Mouse (Mus musculus) heart, postnatal 0 days (tissue): ENCODE data around the gene Mc1r. TPM values are rescaled to one million over a fixed set of nuclear protein-coding genes. Genes with fewer than 3 reads are reported as not detected.
A peak's percentile ranks its signal among the peaks of the same experiment; 100 is the strongest.
"Not testable (repeated sequence)": the region's sequence is repeated elsewhere in the genome, so short reads cannot be mapped to it uniquely, and the experiment has no call there.

ENCODE experiments used
- ATAC-seq: fragments of 200-750 bp; cut with Nextera tagmentation; 2 replicates; pipeline ENCODE4 v1.8.0; 2017; ENCODE audit warnings: low read depth, moderate number of reproducible peaks, moderate library complexity; ENCODE audit not compliant: insufficient read depth
- DNase-seq: peaks from one replicate; pipeline ENCODE4 v3.0.0-alpha.2; 2016; ENCODE audit warnings: low spot score
- H3K27ac ChIP-seq: fragments of 300-500 bp; sonication (generic); 2 replicates; pipeline ENCODE4 v1.5.1; 2014; ENCODE audit warnings: low read depth, mild to moderate bottlenecking
- H3K27me3 ChIP-seq: fragments of 300-500 bp; sonication (generic); 2 replicates; pipeline ENCODE4 v1.6.1; 2014; ENCODE audit warnings: low read length, mixed read lengths; ENCODE audit not compliant: control insufficient read depth, insufficient read depth
- H3K36me3 ChIP-seq: fragments of 300-500 bp; sonication (generic); replicated peaks from 2 replicates; pipeline ENCODE4 v1.6.1; 2014; ENCODE audit warnings: low read length, mixed read lengths; ENCODE audit not compliant: control insufficient read depth, insufficient read depth
- H3K4me1 ChIP-seq: fragments of 300-500 bp; sonication (generic); 2 replicates; pipeline ENCODE4 v1.6.1; 2014; ENCODE audit warnings: antibody characterized with exemption; ENCODE audit not compliant: control insufficient read depth, insufficient read depth
- H3K4me2 ChIP-seq: fragments of 300-500 bp; sonication (generic); 2 replicates; pipeline ENCODE4 v1.6.1; 2014; ENCODE audit warnings: low read depth, mild to moderate bottlenecking, low read length, moderate library complexity
- H3K4me3 ChIP-seq: fragments of 300-500 bp; sonication (generic); 2 replicates; pipeline ENCODE4 v1.5.1; 2014; ENCODE audit warnings: low read depth, low read length
- H3K9ac ChIP-seq: fragments of 300-500 bp; sonication (generic); replicated peaks from 2 replicates; pipeline ENCODE4 v1.6.1; 2014; ENCODE audit warnings: low read depth, low read length, mixed read lengths
- H3K9me3 ChIP-seq: fragments of 300-500 bp; sonication (generic); replicated peaks from 2 replicates; pipeline ENCODE4 v1.6.1; 2016; ENCODE audit warnings: low read length; ENCODE audit not compliant: control insufficient read depth
- CTCF ChIP-seq: IDR thresholded peaks from 2 replicates; pipeline ENCODE4 v1.5.1; 2016; ENCODE audit warnings: antibody characterized with exemption, control low read depth, low read depth
- EP300 ChIP-seq: IDR thresholded peaks from 2 replicates; pipeline ENCODE4 v1.6.1; 2016; ENCODE audit warnings: antibody characterized with exemption, low read depth
- WGBS: fragments of 180-500 bp; shearing (Covaris S2); extraction: QIAGEN DNeasy Blood & Tissue Kit; methylation state at CpG from one replicate; pipeline ENCODE4 v1.1.7; 2014; 5-methylcytosine and 5-hydroxymethylcytosine counted together
- polyA plus RNA-seq: library from polyadenylated mRNA; unstranded; fragments of >200 nt; fragmentation: Nextera tagmentation; extraction: Ambion mirVana; gene quantifications from 2 replicates; pipeline ENCODE4 v1.2.1, GENCODE M21; 2015
- total RNA-seq: library from RNA; depleted of rRNA; stranded (reverse); fragments of >200 nt; gene quantifications from 2 replicates; pipeline ENCODE4 v1.2.3, GENCODE M21; 2014; ENCODE audit warnings: low replicate concordance

Mc1r gene
- total and polyA plus RNA-seq, 2 experiments from 2014 or later: not detected

GRCm38 (mm10) chr8:123442871-123443575 lies 36.1 kb downstream of the Mc1r start:
- DNase-seq (peak; percentile 89), ATAC-seq (peak; percentile 94)
- H3K9ac ChIP-seq: peak overlapping the region; percentile 73
- peak overlapping the region; percentile 62 for H3K4me2 ChIP-seq
- TF ChIP-seq CTCF (peak; percentile 56), EP300 (no peak)
- H3K36me3 ChIP-seq: no peaks in the 10 kb centered on the region
- peak overlapping the region; percentile 73 for H3K4me3 ChIP-seq
- no peaks in the 10 kb centered on the region for H3K9me3 ChIP-seq
- WGBS: 1% methylated on average over 41 of the region's 41 CpGs
- peak overlapping the region; percentile 76 for H3K27ac ChIP-seq
- peaks cover 21% of the 10 kb centered on the region for H3K4me1 ChIP-seq
- no peaks in the 10 kb centered on the region for H3K27me3 ChIP-seq

DNA sequence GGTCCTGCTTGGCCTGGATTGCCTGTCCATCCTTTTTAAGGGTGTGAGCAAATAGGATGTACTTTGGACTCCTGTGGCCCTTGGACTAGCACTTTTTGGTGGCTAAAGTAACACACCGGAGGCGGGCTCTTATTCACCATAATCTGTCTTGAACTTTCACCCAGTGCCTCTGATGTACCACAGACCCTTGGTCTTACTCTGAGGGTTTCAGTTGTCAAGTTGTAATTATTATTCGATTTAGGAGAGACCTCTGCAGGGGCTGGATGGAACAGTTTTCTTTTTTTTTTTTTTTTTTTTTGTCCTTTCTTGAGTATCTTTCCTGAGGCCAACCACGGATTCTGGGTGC lies 36.6 kb downstream of the Mc1r start:
- Histone ChIP-seq H3K27ac (peak overlapping the region; percentile 76), H3K27me3 (no peaks in the 10 kb centered on the region), H3K4me3 (peak overlapping the region; percentile 73), H3K4me1 (peaks cover 21% of the 10 kb centered on the region), H3K4me2 (peak overlapping the region; percentile 62), H3K9me3 (no peaks in the 10 kb centered on the region), H3K9ac (peak overlapping the region; percentile 73), H3K36me3 (no peaks in the 10 kb centered on the region)
- no peak for ATAC-seq
- no peak for TF ChIP-seq EP300
- TF ChIP-seq CTCF: no peak
- 32% methylated on average over 4 of the region's 4 CpGs for WGBS
- DNase-seq: no peak

- H3K4me2 ChIP-seq: peak overlapping the region; percentile 62; the same call in 1 of the 2 replicates
- H3K27me3 ChIP-seq: no peaks in the 10 kb centered on the region
- no peaks in the 10 kb centered on the region for H3K9me3 ChIP-seq
- H3K36me3 ChIP-seq: peaks cover 3% of the 10 kb centered on the region
- H3K27ac ChIP-seq: no peak overlapping the region
- no peak for DNase-seq
- WGBS: 90% methylated on average over 6 of the region's 6 CpGs
- no peak for ATAC-seq
- H3K9ac ChIP-seq: no peak overlapping the region
- H3K4me1 ChIP-seq: peaks cover 21% of the 10 kb centered on the region
- H3K4me3 ChIP-seq: no peak overlapping the region
- no peak for TF ChIP-seq EP300
- TF ChIP-seq CTCF: no peak
These were observed 37.2 kb downstream of the Mc1r start for GRCm38 (mm10) chr8:123444131-123444530.

DNA sequence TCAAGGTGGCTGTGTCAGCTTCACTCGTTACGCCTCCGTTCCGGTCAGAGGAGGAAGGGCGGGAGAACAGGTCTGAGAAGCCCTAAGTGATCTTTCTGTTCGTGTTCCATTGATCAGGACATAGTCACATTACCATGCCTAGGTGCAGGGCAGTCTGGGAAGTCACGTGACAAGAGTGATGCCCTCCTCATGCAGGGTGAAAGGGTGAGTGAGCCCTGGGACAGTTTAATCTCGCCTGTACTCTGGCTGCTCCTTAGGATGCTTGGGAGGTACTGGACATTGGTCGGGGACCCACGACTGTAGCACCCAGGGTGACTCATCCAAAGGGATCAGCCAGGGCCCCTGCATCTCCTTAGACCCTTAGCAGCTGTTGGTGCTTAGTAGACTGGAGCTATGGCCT lies 39.1 kb downstream of the Mc1r start:
- H3K27ac ChIP-seq: no peak overlapping the region
- TF ChIP-seq EP300 (no peak), CTCF (no peak)
- H3K4me2 ChIP-seq: no peak overlapping the region
- no peak overlapping the region for H3K9ac ChIP-seq
- WGBS: 75% methylated on average over 10 of the region's 10 CpGs
- peaks cover 14% of the 10 kb centered on the region for H3K36me3 ChIP-seq
- H3K27me3 ChIP-seq: no peaks in the 10 kb centered on the region
- peaks cover 21% of the 10 kb centered on the region for H3K4me1 ChIP-seq
- no peak for DNase-seq
- no peak for ATAC-seq
- no peak overlapping the region for H3K4me3 ChIP-seq
- no peaks in the 10 kb centered on the region for H3K9me3 ChIP-seq

GRCm38 (mm10) chr8:123446799-123447198 lies 39.9 kb downstream of the Mc1r start:
- TF ChIP-seq CTCF (no peak), EP300 (no peak)
- Histone ChIP-seq H3K9me3 (no peaks in the 10 kb centered on the region), H3K4me2 (no peak overlapping the region), H3K4me1 (peaks cover 21% of the 10 kb centered on the region), H3K4me3 (no peak overlapping the region), H3K9ac (no peak overlapping the region), H3K27me3 (no peaks in the 10 kb centered on the region), H3K36me3 (peaks cover 20% of the 10 kb centered on the region), H3K27ac (peak overlapping the region; percentile 4; the same call in 1 of the 2 replicates)
- DNase-seq (peak; percentile 26), ATAC-seq (peak; percentile 59)
- WGBS: 47% methylated on average over 6 of the region's 6 CpGs

- no peak overlapping the region for H3K9ac ChIP-seq
- no peaks in the 10 kb centered on the region for H3K27me3 ChIP-seq
- DNase-seq (no peak), ATAC-seq (no peak)
- 83% methylated on average over 5 of the region's 5 CpGs for WGBS
- peaks cover 12% of the 10 kb centered on the region for H3K4me1 ChIP-seq
- no peaks in the 10 kb centered on the region for H3K9me3 ChIP-seq
- no peak overlapping the region for H3K4me2 ChIP-seq
- H3K27ac ChIP-seq: no peak overlapping the region
- peaks cover 52% of the 10 kb centered on the region for H3K36me3 ChIP-seq
- TF ChIP-seq CTCF (no peak), EP300 (no peak)
- H3K4me3 ChIP-seq: no peak overlapping the region
These were observed 43.9 kb downstream of the Mc1r start for GRCm38 (mm10) chr8:123450783-123451182.

- H3K9ac ChIP-seq, ATAC-seq, H3K27me3 ChIP-seq, H3K27ac ChIP-seq, H3K4me2 ChIP-seq, H3K4me3 ChIP-seq, DNase-seq, H3K9me3 ChIP-seq, H3K4me1 ChIP-seq: not testable (repeated sequence)
- peaks cover 61% of the 10 kb centered on the region for H3K36me3 ChIP-seq
- 91% methylated on average over 12 of the region's 12 CpGs for WGBS
These were observed 44.8 kb downstream of the Mc1r start for GRCm38 (mm10) chr8:123451747-123452146.
